Mouse (Mus musculus): ENCODE results near the gene Enho.
"Not testable (repeated sequence)": the region's sequence is repeated elsewhere in the genome, so short reads cannot be mapped to it uniquely, and the experiment has no call there.

Gene Enho

GRCm38 (mm10) chr4:41639913-41640507, at the start of gene Enho:
TSS of gene Enho (minus strand) at chr4:41640324.
- peak; percentile 95 for DNase-seq

- DNase-seq: not testable (repeated sequence)
These were observed 48.4 kb upstream of the Enho start for GRCm38 (mm10) chr4:41688562-41688961.

- DNase-seq: not testable (repeated sequence)
These were observed 45.9 kb upstream of the Enho start for GRCm38 (mm10) chr4:41685882-41686492.

- not testable (repeated sequence) for DNase-seq
These were observed 44.9 kb upstream of the Enho start for GRCm38 (mm10) chr4:41684931-41685453.

GRCm38 (mm10) chr4:41684131-41684930, 44.2 kb upstream of the Enho start:
- not testable (repeated sequence) for DNase-seq

GRCm38 (mm10) chr4:41683303-41683702, 43.2 kb upstream of the Enho start:
- not testable (repeated sequence) for DNase-seq

GRCm38 (mm10) chr4:41682789-41683188, 42.7 kb upstream of the Enho start:
- no peak for DNase-seq

- DNase-seq: no peak
These were observed 41.8 kb upstream of the Enho start for GRCm38 (mm10) chr4:41681947-41682346.

GRCm38 (mm10) chr4:41681176-41681575, 41.1 kb upstream of the Enho start:
- DNase-seq: peak; percentile 30

GRCm38 (mm10) chr4:41679291-41679690, 39.2 kb upstream of the Enho start:
- DNase-seq: no peak

GRCm38 (mm10) chr4:41678863-41679262, 38.7 kb upstream of the Enho start:
- DNase-seq: no peak

- no peak for DNase-seq
These were observed 37.0 kb upstream of the Enho start for GRCm38 (mm10) chr4:41677006-41677629.

- DNase-seq: no peak
These were observed 36.3 kb upstream of the Enho start for GRCm38 (mm10) chr4:41676248-41677005.

GRCm38 (mm10) chr4:41673186-41673585, 33.1 kb upstream of the Enho start:
- DNase-seq: no peak

GRCm38 (mm10) chr4:41672522-41672963, 32.4 kb upstream of the Enho start:
- DNase-seq: no peak

- DNase-seq: no peak
These were observed 31.9 kb upstream of the Enho start for GRCm38 (mm10) chr4:41671963-41672480.

GRCm38 (mm10) chr4:41671500-41671899, 31.4 kb upstream of the Enho start:
- no peak for DNase-seq

- DNase-seq: no peak
These were observed 30.7 kb upstream of the Enho start for GRCm38 (mm10) chr4:41670836-41671235.

- no peak for DNase-seq
These were observed 26.5 kb upstream of the Enho start for GRCm38 (mm10) chr4:41666646-41667045.

GRCm38 (mm10) chr4:41665009-41665675, 25.0 kb upstream of the Enho start:
- no peak for DNase-seq

GRCm38 (mm10) chr4:41664533-41664932, 24.4 kb upstream of the Enho start:
- DNase-seq: no peak
